Mouse (Mus musculus): ENCODE measurements at regions not wholly inside any gene's neighbourhood (a gene's known extent, or its start where the extent isn't known, plus 50 kb on each side); places are given as distances from the start of the nearest gene placed in this dataset.

- TF ChIP-seq CTCF (IDR thresholded peaks at IDR 0.05; ENCODE audit: low read depth), result no peak
- H3K27ac ChIP-seq, result no peak overlapping the region
These were observed 97.6 kb upstream of the Fhl2 start for GRCm38 (mm10) chr1:43294221-43295012.

GRCm38 (mm10) chr1:43297579-43297978, 100.8 kb upstream of the Fhl2 start:
- H3K27ac ChIP-seq, result no peak overlapping the region
- H3K9me3 ChIP-seq (ENCODE audit: low read length), result no peaks in the 10 kb centered on the region
- DNase-seq (ENCODE audit: low spot score) (no peak), ATAC-seq (no peak)
- H3K36me3 ChIP-seq (ENCODE audit: insufficient read depth, low read length), result no peaks in the 10 kb centered on the region
- no peaks in the 10 kb centered on the region for H3K4me1 ChIP-seq (ENCODE audit: insufficient read depth, low read length)
- H3K9ac ChIP-seq (replicated peaks; ENCODE audit: low read length), result no peak overlapping the region
- WGBS, result 92% methylated on average over 2 of the region's 2 CpGs
- no peak for TF ChIP-seq CTCF (IDR thresholded peaks at IDR 0.05; ENCODE audit: low read depth)
- H3K4me2 ChIP-seq (ENCODE audit: low read depth, low read length), result no peak overlapping the region
- no peaks in the 10 kb centered on the region for H3K27me3 ChIP-seq (ENCODE audit: insufficient read depth, low read length)
- no peak overlapping the region for H3K4me3 ChIP-seq (ENCODE audit: low read length)

More at GRCm38 (mm10) chr1:43294221-43295012, 97.6 kb upstream of the Fhl2 start:
- H3K9me3 ChIP-seq (ENCODE audit: low read length), result no peaks in the 10 kb centered on the region
- no peaks in the 10 kb centered on the region for H3K4me1 ChIP-seq (ENCODE audit: insufficient read depth, low read length)
- no peak overlapping the region for H3K4me3 ChIP-seq (ENCODE audit: low read length)
- no peaks in the 10 kb centered on the region for H3K36me3 ChIP-seq (ENCODE audit: insufficient read depth, low read length)
- 73% methylated on average over 11 of the region's 11 CpGs for WGBS
- no peak overlapping the region for H3K9ac ChIP-seq (replicated peaks; ENCODE audit: low read length)
- no peak for ATAC-seq
- DNase-seq (ENCODE audit: low spot score), result peak; percentile 30
- H3K27me3 ChIP-seq (ENCODE audit: insufficient read depth, low read length), result no peaks in the 10 kb centered on the region
- H3K4me2 ChIP-seq (ENCODE audit: low read depth, low read length), result no peak overlapping the region

GRCm38 (mm10) chr1:43298746-43299145, 102.0 kb upstream of the Fhl2 start:
- H3K27me3 ChIP-seq (ENCODE audit: insufficient read depth, low read length), result no peaks in the 10 kb centered on the region
- WGBS, result 88% methylated on average over 3 of the region's 3 CpGs
- no peak overlapping the region for H3K4me2 ChIP-seq (ENCODE audit: low read depth, low read length)
- no peak for ATAC-seq
- H3K4me3 ChIP-seq (ENCODE audit: low read length), result no peak overlapping the region
- no peak overlapping the region for H3K27ac ChIP-seq
- DNase-seq (ENCODE audit: low spot score), result no peak
- H3K4me1 ChIP-seq (ENCODE audit: insufficient read depth, low read length), result no peaks in the 10 kb centered on the region
- H3K36me3 ChIP-seq (ENCODE audit: insufficient read depth, low read length), result no peaks in the 10 kb centered on the region
- no peaks in the 10 kb centered on the region for H3K9me3 ChIP-seq (ENCODE audit: low read length)
- TF ChIP-seq CTCF (IDR thresholded peaks at IDR 0.05; ENCODE audit: low read depth), result no peak
- no peak overlapping the region for H3K9ac ChIP-seq (replicated peaks; ENCODE audit: low read length)

- no peaks in the 10 kb centered on the region for H3K4me1 ChIP-seq (ENCODE audit: insufficient read depth, low read length)
- WGBS, result 50% methylated on average over 7 of the region's 7 CpGs
- TF ChIP-seq CTCF (IDR thresholded peaks at IDR 0.05; ENCODE audit: low read depth), result peak; percentile 91
- DNase-seq (ENCODE audit: low spot score) (peak; percentile 87), ATAC-seq (peak; percentile 83)
- no peak overlapping the region for H3K9ac ChIP-seq (replicated peaks; ENCODE audit: low read length)
- H3K9me3 ChIP-seq (ENCODE audit: low read length), result no peaks in the 10 kb centered on the region
- no peak overlapping the region for H3K4me2 ChIP-seq (ENCODE audit: low read depth, low read length)
- no peaks in the 10 kb centered on the region for H3K27me3 ChIP-seq (ENCODE audit: insufficient read depth, low read length)
- H3K4me3 ChIP-seq (ENCODE audit: low read length), result no peak overlapping the region
- H3K36me3 ChIP-seq (ENCODE audit: insufficient read depth, low read length), result no peaks in the 10 kb centered on the region
- H3K27ac ChIP-seq, result no peak overlapping the region
These were observed 102.9 kb upstream of the Fhl2 start for GRCm38 (mm10) chr1:43299490-43300302.

GRCm38 (mm10) chr1:43300676-43301075, 103.9 kb upstream of the Fhl2 start:
- no peak for TF ChIP-seq CTCF (IDR thresholded peaks at IDR 0.05; ENCODE audit: low read depth)
- ATAC-seq (no peak), DNase-seq (ENCODE audit: low spot score) (no peak)
- H3K27me3 ChIP-seq (ENCODE audit: insufficient read depth, low read length), result no peaks in the 10 kb centered on the region
- no peak overlapping the region for H3K4me2 ChIP-seq (ENCODE audit: low read depth, low read length)
- H3K4me1 ChIP-seq (ENCODE audit: insufficient read depth, low read length), result no peaks in the 10 kb centered on the region
- no peak overlapping the region for H3K9ac ChIP-seq (replicated peaks; ENCODE audit: low read length)
- H3K4me3 ChIP-seq (ENCODE audit: low read length), result no peak overlapping the region
- 94% methylated on average over 5 of the region's 5 CpGs for WGBS
- no peak overlapping the region for H3K27ac ChIP-seq
- no peaks in the 10 kb centered on the region for H3K9me3 ChIP-seq (ENCODE audit: low read length)
- no peaks in the 10 kb centered on the region for H3K36me3 ChIP-seq (ENCODE audit: insufficient read depth, low read length)

GRCm38 (mm10) chr1:43301866-43302571, 105.2 kb upstream of the Fhl2 start:
- Histone ChIP-seq H3K4me1 (ENCODE audit: insufficient read depth, low read length) (no peaks in the 10 kb centered on the region), H3K27me3 (ENCODE audit: insufficient read depth, low read length) (no peaks in the 10 kb centered on the region), H3K36me3 (ENCODE audit: insufficient read depth, low read length) (no peaks in the 10 kb centered on the region), H3K9ac (replicated peaks; ENCODE audit: low read length) (no peak overlapping the region), H3K4me3 (ENCODE audit: low read length) (no peak overlapping the region), H3K27ac (no peak overlapping the region), H3K9me3 (ENCODE audit: low read length) (no peaks in the 10 kb centered on the region), H3K4me2 (ENCODE audit: low read depth, low read length) (no peak overlapping the region)
- no peak for ATAC-seq
- 78% methylated on average over 7 of the region's 7 CpGs for WGBS
- no peak for TF ChIP-seq CTCF (IDR thresholded peaks at IDR 0.05; ENCODE audit: low read depth)
- no peak for DNase-seq (ENCODE audit: low spot score)
